ENCODE assay signal across 8 mouse cellular contexts in genomic region chr3:84813436-84814156, GRCm38 (mm10). TPM values are rescaled to one million over a fixed set of nuclear protein-coding genes. Genes with fewer than 3 reads are reported as not detected.
DNase-seq lines count a peak whose midpoint lies in the region; ATAC-seq and TF ChIP-seq lines count a peak whose summit lies in the region.

No protein-coding gene starts in this region.

- H3K4me2 ChIP-seq in heart, embryonic 15.5 days, result peak overlapping the region; percentile 86
- peak overlapping the region; percentile 77 for H3K4me2 ChIP-seq in forebrain, embryonic 13.5 days
- peak overlapping the region; percentile 99 for H3K4me2 ChIP-seq in liver, embryonic 16.5 days (ENCODE audit: low read depth, low read length)

- peak overlapping the region; percentile 87 for H3K9ac ChIP-seq in heart, embryonic 15.5 days
- peak overlapping the region; percentile 88 for H3K9ac ChIP-seq in forebrain, embryonic 13.5 days
- H3K9ac ChIP-seq in liver, embryonic 16.5 days (ENCODE audit: low read depth, low read length), result peak overlapping the region; percentile 96

- peak overlapping the region; percentile 98 for H3K4me3 ChIP-seq in heart, embryonic 15.5 days
- peak overlapping the region; percentile 95 for H3K4me3 ChIP-seq in G1E (ENCODE audit: low read depth, low read length)
- H3K4me3 ChIP-seq in forebrain, embryonic 13.5 days, result peak overlapping the region; percentile 98
- peak overlapping the region; percentile 100 for H3K4me3 ChIP-seq in liver, embryonic 16.5 days (ENCODE audit: low read depth, low read length)

- peak overlapping the region; percentile 97 for H3K27ac ChIP-seq in heart, embryonic 15.5 days
- H3K27ac ChIP-seq in forebrain, embryonic 13.5 days, result peak overlapping the region; percentile 98
- peak overlapping the region; percentile 98 for H3K27ac ChIP-seq in liver, embryonic 16.5 days (ENCODE audit: low read length)

- H3K27me3 ChIP-seq in heart, embryonic 15.5 days, result no peaks in the 10 kb centered on the region
- H3K27me3 ChIP-seq in G1E (ENCODE audit: insufficient read depth, low read length), result no peaks in the 10 kb centered on the region
- no peaks in the 10 kb centered on the region for H3K27me3 ChIP-seq in forebrain, embryonic 13.5 days
- H3K27me3 ChIP-seq in liver, embryonic 16.5 days (ENCODE audit: control insufficient read depth, insufficient read depth, low read depth, low read length), result no peaks in the 10 kb centered on the region

- no peak for TF ChIP-seq CTCF in G1E (IDR thresholded peaks at IDR 0.05; ENCODE audit: low read depth, low read length)

- no peaks in the 10 kb centered on the region for H3K9me3 ChIP-seq in heart, embryonic 15.5 days (replicated peaks)
- no peaks in the 10 kb centered on the region for H3K9me3 ChIP-seq in G1E (replicated peaks)
- no peaks in the 10 kb centered on the region for H3K9me3 ChIP-seq in forebrain, embryonic 13.5 days (replicated peaks)
- no peaks in the 10 kb centered on the region for H3K9me3 ChIP-seq in liver, embryonic 16.5 days (replicated peaks; ENCODE audit: control insufficient read depth, low read length)

- H3K4me1 ChIP-seq in heart, embryonic 15.5 days (replicated peaks), result peaks cover 25% of the 10 kb centered on the region
- peaks cover 48% of the 10 kb centered on the region for H3K4me1 ChIP-seq in G1E (ENCODE audit: insufficient read depth, low read depth, low read length)
- peaks cover 31% of the 10 kb centered on the region for H3K4me1 ChIP-seq in forebrain, embryonic 13.5 days
- peaks cover 24% of the 10 kb centered on the region for H3K4me1 ChIP-seq in liver, embryonic 16.5 days (ENCODE audit: control insufficient read depth, low read depth, low read length)

- DNase-seq in heart, adult 18-20 months, result no peak
- no peak for DNase-seq in G1E (ENCODE audit: low spot score)
- DNase-seq in adrenal gland, adult 8-10 months, result no peak
- DNase-seq in ovary, postnatal 10 days (ENCODE audit: low spot score), result no peak
- no peak for DNase-seq in thymus, postnatal 4 days

- WGBS in heart, embryonic 15.5 days, result 2% methylated on average over 29 of the region's 29 CpGs
- under 1% methylated on average over 29 of the region's 29 CpGs for WGBS in forebrain, embryonic 13.5 days
- WGBS in liver, embryonic 16.5 days (ENCODE audit: insufficient replicate concordance), result under 1% methylated on average over 29 of the region's 29 CpGs

- no peak for ATAC-seq in heart, embryonic 15.5 days (replicated peaks; ENCODE audit: insufficient number of reproducible peaks, insufficient read depth, low FRiP score, low read depth)
- no peak for ATAC-seq in G1E (ENCODE audit: extremely low read depth, insufficient number of reproducible peaks, low FRiP score, poor library complexity, severe bottlenecking)
- peak; percentile 48 for ATAC-seq in forebrain, embryonic 13.5 days
- ATAC-seq in liver, embryonic 16.5 days (ENCODE audit: low read depth), result peak; percentile 30

- no peaks in the 10 kb centered on the region for H3K36me3 ChIP-seq in heart, embryonic 15.5 days
- peaks cover 12% of the 10 kb centered on the region for H3K36me3 ChIP-seq in G1E (replicated peaks)
- H3K36me3 ChIP-seq in forebrain, embryonic 13.5 days (ENCODE audit: poor library complexity, severe bottlenecking), result no peaks in the 10 kb centered on the region
- H3K36me3 ChIP-seq in liver, embryonic 16.5 days (ENCODE audit: control insufficient read depth, insufficient read depth), result no peaks in the 10 kb centered on the region

RNA-seq across cellular contexts. Expression of gene Fbxw7, which starts 1.5 kb away (rescaled TPM):
- 8.1 and 9.8 TPM in 2 replicates for polyA plus RNA-seq in heart, embryonic 15.5 days (2015; fragmentation: Nextera tagmentation; extraction: Ambion mirVana)
- 10 to 100 TPM; 38.1 to 43.0 TPM for total RNA-seq in heart, adult 18-20 months (2021)
- 13.4 and 16.8 TPM in 2 replicates for total RNA-seq in G1E (2014; fragmentation: Nextera tagmentation)
- 24.0 and 27.5 TPM in 2 replicates for total RNA-seq in G1E (2017)
- 5.3 and 5.8 TPM in 2 replicates for polyA plus RNA-seq in G1E (2012)
- polyA plus RNA-seq in forebrain, embryonic 13.5 days (2015; fragmentation: Nextera tagmentation; extraction: Ambion mirVana), result 28.1 and 30.1 TPM in 2 replicates
- 2.8 TPM in 2 replicates for polyA plus RNA-seq in liver, embryonic 16.5 days (2015; fragmentation: Nextera tagmentation; extraction: Ambion mirVana)
- total RNA-seq in adrenal gland, adult 8-10 months (2022), result 10 to 100 TPM; 17.7 to 20.8 (median 20.0) TPM

Comparison
In these comparisons a context has a peak if more than half of its experiments do, and no peak if none do; other contexts are left out.
1. ATAC-seq: peak in forebrain, embryonic 13.5 days (single experiment) and liver, embryonic 16.5 days (single experiment); none in heart, embryonic 15.5 days (single experiment) and G1E (single experiment).
2. Peak in every context shown above with its lines, with median percentiles within 50 percentile points of each other: H3K27ac ChIP-seq, H3K4me2 ChIP-seq, H3K4me3 ChIP-seq and H3K9ac ChIP-seq.